Mouse (Mus musculus) olfactory bulb, adult 2 months (tissue): ENCODE data around the gene Add2.

Experiments
- CTCF ChIP-seq: fragments of 200-500 bp; IDR thresholded peaks from 2 replicates; pipeline ENCODE4 v1.5.1; 2012; ENCODE audit warnings: low read depth, mild to moderate bottlenecking, low read length, moderate library complexity; ENCODE audit not compliant: insufficient read depth
- POLR2A ChIP-seq: fragments of 200-500 bp; IDR thresholded peaks from 2 replicates; pipeline ENCODE4 v1.6.1; 2012; ENCODE audit warnings: mild to moderate bottlenecking, low read depth, low read length, moderate library complexity; ENCODE audit not compliant: insufficient read depth

- TF ChIP-seq CTCF (no peak), POLR2A (no peak)
Observed at GRCm38 (mm10) chr6:86095518-86095917, 67.0 kb downstream of the Add2 start.
